ENCODE assay signal across 10 mouse cellular contexts in genomic region chr7:3423895-3424294, GRCm38 (mm10). TPM values are rescaled to one million over a fixed set of nuclear protein-coding genes. Genes with fewer than 3 reads are reported as not detected.
DNase-seq lines count a peak whose midpoint lies in the region; ATAC-seq lines count a peak whose summit lies in the region.
"Had no signal": no experiment of that assay in that cellular context is flagged by ENCODE, and none has a peak within 500 bp of the region (broad histone marks: within the 10 kb centered on the region; RNA-seq: fewer than 3 reads in every experiment).

Cacng6 (plus strand) TSS chr7:3424195.

- peak within 1 kb of the TSS; percentile 73 for H3K9ac ChIP-seq in heart, embryonic 14.5 days (ENCODE audit: low read length)
- no peak within 1 kb of the TSS for H3K9ac ChIP-seq in embryonic facial prominence, embryonic 11.5 days (replicated peaks; ENCODE audit: low read length)
- H3K9ac ChIP-seq in midbrain, embryonic 14.5 days (replicated peaks; ENCODE audit: low read length) = no peak within 1 kb of the TSS; the same call in 1 of the 2 replicates

- peaks cover 30% of the 10 kb centered on the region for H3K27me3 ChIP-seq in heart, embryonic 14.5 days (ENCODE audit: control insufficient read depth, insufficient read depth, low read length)
- H3K27me3 ChIP-seq in embryonic facial prominence, embryonic 11.5 days (ENCODE audit: control insufficient read depth, insufficient read depth, low read length) = peaks cover 31% of the 10 kb centered on the region
- peaks cover 37% of the 10 kb centered on the region for H3K27me3 ChIP-seq in midbrain, embryonic 14.5 days (ENCODE audit: control insufficient read depth, insufficient read depth, low read length)

- H3K4me2 ChIP-seq in heart, embryonic 14.5 days (ENCODE audit: low read length) = peak within 1 kb of the TSS; percentile 70
- peak within 1 kb of the TSS; percentile 36 for H3K4me2 ChIP-seq in embryonic facial prominence, embryonic 11.5 days (ENCODE audit: low read depth, low read length)
- peak within 1 kb of the TSS; percentile 39 for H3K4me2 ChIP-seq in midbrain, embryonic 14.5 days (ENCODE audit: low read length)

- peaks cover 10 to 20% of the 10 kb centered on the region in 2 experiments for H3K4me1 ChIP-seq in heart, embryonic 14.5 days (ENCODE audit: control insufficient read depth in 2 of 2, insufficient read depth in 2 of 2, low read length in 2 of 2)
- H3K4me1 ChIP-seq in embryonic facial prominence, embryonic 11.5 days (ENCODE audit: control insufficient read depth, insufficient read depth, low read length) = no peaks in the 10 kb centered on the region
- H3K4me1 ChIP-seq in midbrain, embryonic 14.5 days (ENCODE audit: control insufficient read depth, insufficient read depth, low read length) = 0 out of 2 replicates have a peak, but pooled peaks cover 7% of the 10 kb centered on the region
- H3K4me1 ChIP-seq: megakaryocyte, embryonic 14.5 days had no signal

- no peaks in the 10 kb centered on the region for H3K9me3 ChIP-seq in heart, embryonic 14.5 days (ENCODE audit: control insufficient read depth, low read length)
- no peaks in the 10 kb centered on the region for H3K9me3 ChIP-seq in embryonic facial prominence, embryonic 11.5 days (replicated peaks; ENCODE audit: control insufficient read depth, low read length)
- no peaks in the 10 kb centered on the region for H3K9me3 ChIP-seq in midbrain, embryonic 14.5 days (ENCODE audit: control insufficient read depth, low read length)
- H3K9me3 ChIP-seq: megakaryocyte, embryonic 14.5 days had no signal

- peak within 1 kb of the TSS; percentile 65 to 66; a peak in 3 of 4 replicates for H3K27ac ChIP-seq in heart, embryonic 14.5 days (replicated peaks in 1 of 2; ENCODE audit: control insufficient read depth in 1 of 2, insufficient read depth in 1 of 2, low read depth in 2 of 2, low read length in 2 of 2)
- no peak within 1 kb of the TSS for H3K27ac ChIP-seq in embryonic facial prominence, embryonic 11.5 days (replicated peaks; ENCODE audit: low read depth, low read length)
- no peak within 1 kb of the TSS for H3K27ac ChIP-seq in midbrain, embryonic 14.5 days (replicated peaks; ENCODE audit: low read depth, low read length)

- DNase-seq in heart, adult 18-20 months = no peak
- DNase-seq in embryonic facial prominence, embryonic 11.5 days (ENCODE audit: low spot score) = no peak
- DNase-seq in gastrocnemius, postnatal 4 days (ENCODE audit: low spot score in 2 of 2) = no peak
- DNase-seq in midbrain, embryonic 14.5 days = no peak
- no peak for DNase-seq in layer of hippocampus, adult 8-10 months (ENCODE audit: low spot score in 2 of 2)
- DNase-seq in spleen, adult 12 weeks (ENCODE audit: low spot score) = no peak
- DNase-seq: kidney, postnatal 10 days had no signal

- no peaks in the 10 kb centered on the region for H3K36me3 ChIP-seq in heart, embryonic 14.5 days (ENCODE audit: control insufficient read depth, insufficient read depth, low read length)
- H3K36me3 ChIP-seq in embryonic facial prominence, embryonic 11.5 days (replicated peaks; ENCODE audit: control insufficient read depth, insufficient read depth, low read depth, low read length) = no peaks in the 10 kb centered on the region
- H3K36me3 ChIP-seq in midbrain, embryonic 14.5 days (ENCODE audit: control insufficient read depth, insufficient read depth, low read length) = no peaks in the 10 kb centered on the region

- WGBS in heart, embryonic 14.5 days = 51% methylated on average over 4 of the region's 4 CpGs
- 28% methylated on average over 4 of the region's 4 CpGs for WGBS in embryonic facial prominence, embryonic 11.5 days
- 37% methylated on average over 4 of the region's 4 CpGs for WGBS in midbrain, embryonic 14.5 days

- ATAC-seq in heart, embryonic 14.5 days (ENCODE audit: insufficient number of reproducible peaks, insufficient read depth, low FRiP score, low read depth) = no peak
- ATAC-seq in embryonic facial prominence, embryonic 11.5 days (replicated peaks; ENCODE audit: insufficient number of reproducible peaks, low FRiP score, low TSS enrichment, low read depth) = 0 out of 2 replicates have a peak, but pooled peaks have one; percentile 7
- ATAC-seq in midbrain, embryonic 14.5 days (ENCODE audit: low FRiP score, low TSS enrichment) = no peak
- ATAC-seq in megakaryocyte-erythroid progenitor cell, adult 5-6 weeks (replicated peaks; ENCODE audit: low FRiP score, low TSS enrichment, poor library complexity, severe bottlenecking) = no peak

- H3K4me3 ChIP-seq in heart, embryonic 14.5 days (ENCODE audit: control insufficient read depth in 1 of 2, insufficient read depth in 1 of 2, low read depth in 1 of 2, low read length in 2 of 2) = peak within 1 kb of the TSS; percentile 45 to 53
- no peak within 1 kb of the TSS for H3K4me3 ChIP-seq in embryonic facial prominence, embryonic 11.5 days (ENCODE audit: low read depth, low read length)
- H3K4me3 ChIP-seq in midbrain, embryonic 14.5 days (replicated peaks; ENCODE audit: low read depth, low read length) = 0 out of 2 replicates have a peak within 1 kb of the TSS, but pooled peaks have one; percentile 12
- H3K4me3 ChIP-seq: megakaryocyte, embryonic 14.5 days had no signal

RNA-seq across cellular contexts. Expression of gene Cacng6, which starts in this region (rescaled TPM):
- polyA plus RNA-seq in heart, embryonic 14.5 days (2014; fragmentation: Nextera tagmentation; extraction: Ambion mirVana) = 19.0 and 19.1 TPM in 2 replicates
- total RNA-seq in heart, adult 18-20 months (2021) = 1 to 10 TPM; 1.5 to 2.0 TPM
- 0.34 TPM in 1 of 2 replicates, not detected in the other for polyA plus RNA-seq in embryonic facial prominence, embryonic 11.5 days (2014; fragmentation: Nextera tagmentation; extraction: Ambion mirVana)
- total RNA-seq in gastrocnemius, postnatal 4 days (2021) = 10 to 100 TPM; 76.0 to 76.4 TPM
- polyA plus RNA-seq in midbrain, embryonic 14.5 days (2014; fragmentation: Nextera tagmentation; extraction: Ambion mirVana) = 0.18 TPM in 1 of 2 replicates, not detected in the other
- total RNA-seq in megakaryocyte-erythroid progenitor cell, adult 5-6 weeks (2014; fragmentation: Nextera tagmentation) = not detected in 2 replicates
- not detected in 2 replicates for total RNA-seq in megakaryocyte-erythroid progenitor cell, adult 5-6 weeks (2017)
- 1 to 10 TPM; 1.2 to 2.5 (median 1.5) TPM for total RNA-seq in layer of hippocampus, adult 8-10 months (2022)

Comparison
In these comparisons a context has a peak if more than half of its experiments do, and no peak if none do; other contexts are left out.
1. RNA of gene Cacng6 (total RNA-seq): 76.0 to 76.4 TPM in gastrocnemius, postnatal 4 days; 1.5 to 2.0 TPM in heart, adult 18-20 months, 1.2 to 2.5 TPM in layer of hippocampus, adult 8-10 months and not detected in megakaryocyte-erythroid progenitor cell, adult 5-6 weeks; every median in the first group is over 10 times any median in the second.
2. RNA of gene Cacng6 (polyA plus RNA-seq): 19.0 to 19.1 TPM in heart, embryonic 14.5 days; 0.34 TPM in embryonic facial prominence, embryonic 11.5 days and 0.18 TPM in midbrain, embryonic 14.5 days; every median in the first group is over 10 times any median in the second.
3. Peak in ATAC-seq and H3K4me2 ChIP-seq in embryonic facial prominence, embryonic 11.5 days; RNA of the gene not detected or under 1 TPM.
4. H3K27ac ChIP-seq: peak in heart, embryonic 14.5 days (2 of 2); none in embryonic facial prominence, embryonic 11.5 days (single experiment) and midbrain, embryonic 14.5 days (single experiment).
5. Peak in every context shown above with its lines, with median percentiles within 50 percentile points of each other: H3K4me2 ChIP-seq.